Mouse (Mus musculus) effector memory CD4-positive, alpha-beta T cell, adult 7 months (primary cell): ENCODE data around the gene Zbtb45. TPM values are rescaled to one million over a fixed set of nuclear protein-coding genes. Genes with fewer than 3 reads are reported as not detected.

Experiments used
- polyA plus RNA-seq: library from polyadenylated mRNA; unstranded; fragments of 100-300 nt; shearing (Covaris generic); gene quantifications from one replicate; pipeline ENCODE4 v1.2.1, GENCODE M21; 2017

Zbtb45 gene
- 5.0 TPM for polyA plus RNA-seq

DNA sequence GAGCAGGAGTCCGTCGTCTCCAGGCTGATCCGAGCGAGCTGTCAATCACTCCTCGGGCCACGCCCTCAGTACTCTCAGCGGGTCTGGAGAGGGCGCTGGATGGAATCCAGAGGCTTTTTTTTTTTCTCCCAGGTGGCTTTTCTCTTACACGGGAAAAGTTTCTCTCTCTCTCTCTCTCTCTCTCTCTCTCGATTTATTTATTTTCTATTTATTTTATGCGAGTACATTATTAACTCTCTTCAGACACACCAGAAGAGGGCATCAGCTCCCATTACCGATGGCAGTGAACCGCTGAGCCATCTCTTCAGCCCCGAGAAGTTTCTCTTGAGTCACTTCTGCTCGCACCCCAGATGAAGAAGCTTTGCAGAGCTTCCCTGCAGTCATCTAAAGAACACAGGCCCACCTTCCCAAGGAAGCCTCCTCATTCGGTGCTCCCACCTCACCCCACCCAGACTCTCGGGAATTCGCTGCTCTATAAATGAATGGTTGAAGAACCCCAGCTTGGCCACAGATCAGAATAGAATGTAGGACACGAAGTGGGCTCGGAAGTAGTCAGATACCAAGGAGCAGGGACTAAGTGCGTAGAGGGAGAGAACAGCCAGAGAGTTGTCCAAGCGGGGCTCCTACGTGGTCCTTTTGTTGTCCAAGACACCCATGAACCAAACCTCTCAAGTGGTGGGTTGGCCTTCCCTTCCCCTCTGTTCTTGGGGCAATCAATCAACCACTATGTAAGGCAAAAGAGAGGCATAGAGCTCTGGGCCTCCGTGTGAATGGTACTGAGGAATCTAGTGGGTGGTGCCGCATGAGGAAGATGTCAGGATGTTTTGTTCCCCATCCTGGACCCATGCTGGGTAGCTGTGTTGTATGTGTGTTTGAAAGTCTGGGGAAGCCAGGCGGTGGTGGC is at the start of gene Zbtb45:
TSS of gene Zbtb45 (minus strand) at position 30 of the 904 bp plus-strand sequence.

DNA sequence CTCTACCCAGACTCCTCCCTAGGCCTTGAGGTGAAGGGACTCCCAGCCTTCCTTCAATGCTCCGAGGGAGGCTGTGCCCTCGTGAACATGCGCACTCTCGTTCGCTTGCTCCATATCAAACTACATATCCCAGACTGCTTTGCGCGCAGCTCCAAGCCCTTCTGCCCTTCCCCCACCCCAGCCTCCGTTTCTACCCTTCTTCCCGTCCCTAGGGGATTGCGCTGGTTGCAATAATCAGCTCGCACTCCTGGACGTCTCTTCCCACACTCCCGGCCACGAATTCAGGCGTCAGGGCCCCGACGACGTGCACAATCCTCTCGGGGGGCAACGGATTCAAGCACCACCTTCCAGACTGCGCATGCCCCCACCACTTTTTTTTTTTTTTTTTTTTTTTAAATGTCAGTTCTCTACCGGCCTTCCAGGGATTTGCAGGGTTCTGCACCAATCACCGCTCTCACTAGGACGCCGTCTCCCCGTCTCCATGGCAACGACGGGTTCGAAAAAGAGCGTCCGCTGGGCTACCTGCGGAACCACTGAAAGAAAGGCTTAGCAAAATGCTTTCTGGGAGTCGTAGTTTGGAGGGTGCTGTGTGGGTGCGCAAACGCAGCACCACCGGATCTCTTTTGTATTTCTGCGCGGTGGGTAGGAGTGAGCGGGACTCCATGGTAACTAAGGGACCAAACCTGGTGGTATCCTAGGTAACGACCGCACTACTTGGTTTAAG is 44.6 kb upstream of the Zbtb45 start, which contains the start of gene Mzf1:
TSS of gene Mzf1 (minus strand) at position 478 of the 724 bp plus-strand sequence.

GRCm38 (mm10) chr7:13037901-13038555 is 28.2 kb upstream of the Zbtb45 start, which contains the start of gene Ube2m:
Gene Ube2m (minus strand): TSS chr7:13038275.

DNA sequence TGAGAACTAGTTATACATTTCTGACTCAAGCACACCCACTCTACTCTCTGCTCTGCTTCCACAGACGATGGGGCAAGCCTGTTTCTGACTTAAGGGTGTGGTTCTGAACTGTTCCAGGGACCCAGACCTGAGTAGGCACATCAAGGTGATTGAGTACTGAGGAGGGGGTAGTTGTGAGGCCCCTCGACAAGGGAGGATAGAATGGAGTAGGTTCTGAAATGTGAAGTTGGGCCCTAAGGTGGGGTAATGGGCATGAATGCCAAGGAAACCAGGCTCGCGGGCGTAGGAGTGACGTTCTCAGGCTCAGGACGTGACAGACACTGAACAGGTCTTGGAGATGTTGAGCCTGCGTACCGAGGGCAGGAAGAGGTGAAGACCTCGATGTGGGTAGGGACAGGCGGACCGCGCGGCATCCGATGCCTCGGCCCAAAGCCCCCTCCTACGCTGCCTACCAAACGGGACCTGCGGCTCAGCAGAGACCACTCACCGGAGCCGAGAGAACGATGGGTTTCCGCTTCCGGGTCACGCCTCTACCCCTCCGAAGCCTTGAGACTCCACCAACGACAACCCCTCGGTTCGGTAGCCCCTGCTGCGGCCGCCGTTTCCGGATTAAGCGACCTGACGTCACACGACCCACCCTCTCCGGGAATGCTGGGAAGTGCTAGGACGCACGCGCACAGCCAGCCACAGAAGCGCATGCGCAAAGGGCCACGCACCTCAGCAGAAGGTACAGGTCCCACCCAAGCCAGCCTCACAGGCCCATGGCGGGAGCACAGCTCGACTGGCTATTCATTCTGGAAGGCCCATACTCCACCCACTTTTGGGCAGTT is 24.5 kb upstream of the Zbtb45 start, which contains the start of gene Chmp2a:
TSS of gene Chmp2a (minus strand) at position 660 of the 830 bp plus-strand sequence.

DNA sequence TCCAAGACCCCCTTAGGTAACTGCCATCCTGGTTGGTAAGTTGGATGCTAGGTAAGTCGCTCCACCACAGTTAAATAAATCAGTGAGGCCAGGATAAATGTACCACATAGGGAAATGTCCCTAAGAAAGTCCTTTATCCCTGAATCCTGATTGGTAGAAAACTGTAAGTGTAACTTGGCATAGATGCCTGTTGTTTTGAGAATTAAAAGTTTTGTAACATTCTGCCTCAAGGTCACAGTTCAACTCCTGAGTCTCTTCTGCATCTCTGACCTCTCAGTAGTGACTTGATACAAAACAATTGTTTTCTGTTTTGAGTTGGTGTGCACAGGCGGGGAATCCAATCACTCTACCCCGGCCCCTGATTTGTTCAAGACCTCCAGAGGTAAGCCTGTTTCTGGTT is 11.0 kb downstream of the Zbtb45 start, which contains the start of gene Trim28:
TSS of gene Trim28 (plus strand) at position 264 of the 400 bp plus-strand sequence.

DNA sequence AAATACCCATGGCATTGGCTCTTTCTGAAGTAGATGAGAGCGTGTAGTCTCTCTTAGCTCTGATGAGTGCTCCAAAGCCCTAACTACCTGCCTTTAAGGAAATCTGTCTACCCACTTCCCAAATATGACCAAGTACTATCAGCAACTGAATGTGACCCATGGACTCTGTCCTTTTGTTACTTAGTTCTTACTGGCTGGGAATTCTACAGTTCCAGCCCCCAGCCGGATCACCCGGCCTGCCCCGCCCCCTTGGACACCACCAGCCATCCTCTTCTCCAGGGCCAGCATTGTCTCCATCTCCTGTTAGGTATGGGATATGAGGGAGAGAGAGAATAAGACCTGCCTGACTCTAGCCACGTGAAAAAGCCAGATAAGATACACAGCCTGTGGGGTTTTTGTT is 11.8 kb downstream of the Zbtb45 start, which contains the start of gene Slc27a5:
TSS of gene Slc27a5 (minus strand) at position 140 of the 400 bp plus-strand sequence.

DNA sequence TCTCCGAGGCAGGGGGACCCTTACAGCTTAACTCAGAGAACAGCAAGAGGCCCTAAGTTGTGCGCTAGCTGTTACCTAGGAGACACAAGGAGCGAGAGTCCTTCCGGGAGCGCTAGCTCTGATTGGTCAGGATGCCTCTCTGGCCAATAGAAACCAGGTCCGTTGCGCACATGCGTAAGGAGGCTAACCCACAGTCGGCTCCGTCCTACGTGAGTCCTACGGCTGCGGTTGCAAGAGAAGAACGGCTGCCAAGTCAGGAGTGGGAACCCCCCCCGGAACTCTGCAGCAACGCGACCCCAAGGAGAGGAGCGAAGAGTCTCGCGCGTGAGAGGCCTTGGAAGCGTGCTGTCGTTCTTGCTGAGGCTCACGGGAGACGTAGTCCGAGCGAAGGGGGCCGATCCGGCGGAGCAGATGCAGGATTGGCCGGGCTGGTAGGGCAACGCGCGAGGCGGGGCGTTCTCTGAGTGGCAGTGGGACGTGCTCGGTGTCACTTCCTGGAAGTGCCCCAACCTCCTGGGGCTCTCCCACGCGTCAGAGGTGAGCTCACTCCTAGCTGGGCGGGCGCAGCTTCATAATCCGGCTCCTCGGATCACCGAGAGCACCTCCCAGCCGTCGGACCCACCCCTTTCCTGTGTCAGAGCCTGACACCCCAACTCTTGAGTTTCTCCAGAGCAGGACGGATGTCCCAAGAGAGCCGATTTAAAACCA is 32.0 kb downstream of the Zbtb45 start, which contains the start of gene Zfp446:
TSS of gene Zfp446 (plus strand) at position 167 of the 708 bp plus-strand sequence.

GRCm38 (mm10) chr7:12965678-12966091 is 44.1 kb downstream of the Zbtb45 start, which contains the start of gene Zfp324:
Gene Zfp324 (plus strand): TSS chr7:12965838.

Other genes starting within 250 kb of the Zbtb45 start
- 14.1 TPM for gene Zscan18, start 206.4 kb downstream of the Zbtb45 start, polyA plus RNA-seq
- gene Zfp329, start 191.2 kb downstream of the Zbtb45 start, polyA plus RNA-seq: 6.6 TPM
- 97.7 TPM for gene Zfp110, start 175.3 kb downstream of the Zbtb45 start, polyA plus RNA-seq
- gene Zfp128, start 128.9 kb downstream of the Zbtb45 start, polyA plus RNA-seq: 0.33 TPM
- 6.1 TPM for gene Zscan22, start 112.2 kb downstream of the Zbtb45 start, polyA plus RNA-seq
- gene Rps5, start 87.7 kb downstream of the Zbtb45 start, polyA plus RNA-seq: 1,064 TPM
- gene Rnf225, start 82.6 kb downstream of the Zbtb45 start, polyA plus RNA-seq: 0.16 TPM
- 1.0 TPM for gene Zfp324, start 44.2 kb downstream of the Zbtb45 start, polyA plus RNA-seq
- gene Zfp446, start 32.2 kb downstream of the Zbtb45 start, polyA plus RNA-seq: 4.5 TPM
- 0.96 TPM for gene Slc27a5, start 11.8 kb downstream of the Zbtb45 start, polyA plus RNA-seq
- 88.3 TPM for gene Trim28, start 10.9 kb downstream of the Zbtb45 start, polyA plus RNA-seq
- gene Chmp2a, start 24.8 kb upstream of the Zbtb45 start, polyA plus RNA-seq: 170 TPM
- gene Ube2m, start 28.2 kb upstream of the Zbtb45 start, polyA plus RNA-seq: 140 TPM
- 0.67 TPM for gene Mzf1, start 44.7 kb upstream of the Zbtb45 start, polyA plus RNA-seq
- gene Vmn1r85, start 85.1 kb upstream of the Zbtb45 start, polyA plus RNA-seq: 0.06 TPM
- gene Vmn1r86, start 109.9 kb upstream of the Zbtb45 start, polyA plus RNA-seq: 0.06 TPM
- not detected for gene Vmn1r87, start 130.1 kb upstream of the Zbtb45 start, polyA plus RNA-seq
- 0.13 TPM for gene Vmn1r88, start 149.5 kb upstream of the Zbtb45 start, polyA plus RNA-seq
- not detected for gene Vmn1r89, start 203.0 kb upstream of the Zbtb45 start, polyA plus RNA-seq